Mouse (Mus musculus) heart, adult 11 months (tissue): ENCODE measurements around the gene Foxp1.

Source experiments
- DNase-seq: peaks from one replicate; pipeline ENCODE4 v3.0.0; 2022

Foxp1 gene

DNA sequence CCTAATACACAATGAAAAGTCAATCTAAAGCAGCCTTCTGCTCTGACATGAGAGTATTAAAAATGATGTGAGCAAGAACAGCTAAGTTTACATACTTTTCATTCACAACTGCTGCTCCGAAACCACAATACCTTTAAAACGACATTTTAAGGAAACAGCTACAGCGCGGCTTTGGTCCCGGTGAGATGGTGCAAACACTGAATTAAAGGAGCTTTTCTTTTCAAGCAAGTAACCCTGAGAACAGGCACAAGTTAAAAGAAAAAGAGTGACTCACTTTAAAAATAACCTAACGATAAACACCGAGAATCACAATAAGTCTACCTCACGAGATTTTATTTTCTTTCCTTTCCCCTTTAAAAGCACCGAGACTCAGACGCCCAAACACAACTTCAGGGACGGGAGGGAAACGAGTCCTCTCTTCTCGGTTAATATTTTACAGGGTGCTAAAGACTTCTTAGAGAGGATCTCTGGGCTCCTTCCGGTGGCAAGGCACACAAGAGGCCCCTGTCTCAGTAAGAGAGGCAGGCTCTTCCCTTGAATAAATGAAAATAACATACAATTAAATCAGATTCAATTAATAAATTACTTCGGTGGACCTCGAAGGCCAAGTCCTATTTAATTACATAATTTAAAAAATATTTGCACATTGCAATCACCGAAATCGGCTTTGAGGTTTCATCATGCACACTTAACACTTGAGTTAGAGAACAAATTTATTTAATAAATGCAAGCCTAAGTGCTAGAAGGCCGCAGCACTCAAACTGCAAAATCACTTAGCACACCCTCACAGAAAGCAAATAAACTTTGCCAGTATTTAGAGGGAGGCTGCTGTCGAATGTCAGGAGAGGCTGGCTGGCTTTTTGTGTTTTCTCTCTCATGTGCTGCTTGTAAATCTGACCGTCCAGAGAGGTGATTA, 246.9 kb downstream of the Foxp1 start:
- DNase-seq, result no peak

DNA sequence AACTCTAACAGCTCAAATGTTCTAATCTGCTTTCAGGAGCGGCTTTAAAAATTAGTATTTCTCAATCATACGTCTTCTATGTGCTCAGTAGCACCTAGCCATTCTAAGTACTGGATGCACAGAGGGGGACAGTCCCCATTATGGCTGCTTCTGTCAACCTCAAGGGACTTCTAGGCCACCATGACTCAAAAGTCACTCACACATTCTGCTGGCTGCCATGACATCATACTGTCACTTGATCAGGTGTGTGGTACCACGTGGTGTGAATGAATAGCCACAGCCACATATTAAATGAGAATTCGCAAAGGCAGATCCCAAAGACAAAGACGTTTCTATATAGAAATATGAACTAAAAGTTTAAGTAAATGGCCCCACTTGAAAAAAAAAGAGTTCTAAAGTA, 247.9 kb downstream of the Foxp1 start:
- no peak for DNase-seq

- DNase-seq, result no peak
Observed at GRCm38 (mm10) chr6:99274222-99274621, 248.3 kb downstream of the Foxp1 start.

GRCm38 (mm10) chr6:99273177-99273576, 249.3 kb downstream of the Foxp1 start:
- no peak for DNase-seq

DNA sequence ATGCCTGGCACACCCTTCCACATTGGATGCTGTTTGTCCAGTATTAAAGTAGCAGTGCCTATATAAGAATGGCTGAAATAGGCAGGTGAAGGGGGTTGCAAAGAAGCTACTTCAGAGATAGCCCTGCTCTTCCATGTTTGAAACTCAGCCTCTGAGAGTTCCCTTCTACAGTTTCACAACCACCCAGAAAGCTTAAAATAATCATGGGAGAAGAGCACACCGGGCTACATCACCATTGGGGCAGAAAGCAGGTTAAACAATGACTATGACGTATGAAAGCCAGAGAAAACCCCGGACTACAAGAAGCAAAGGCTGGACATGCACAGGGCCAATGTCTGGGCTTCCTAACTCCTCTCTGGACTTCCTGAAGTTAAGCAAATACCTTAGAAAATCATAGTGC, 250.3 kb downstream of the Foxp1 start:
- no peak for DNase-seq

- DNase-seq, result no peak
Observed at GRCm38 (mm10) chr6:99271741-99272140, 250.8 kb downstream of the Foxp1 start.

DNA sequence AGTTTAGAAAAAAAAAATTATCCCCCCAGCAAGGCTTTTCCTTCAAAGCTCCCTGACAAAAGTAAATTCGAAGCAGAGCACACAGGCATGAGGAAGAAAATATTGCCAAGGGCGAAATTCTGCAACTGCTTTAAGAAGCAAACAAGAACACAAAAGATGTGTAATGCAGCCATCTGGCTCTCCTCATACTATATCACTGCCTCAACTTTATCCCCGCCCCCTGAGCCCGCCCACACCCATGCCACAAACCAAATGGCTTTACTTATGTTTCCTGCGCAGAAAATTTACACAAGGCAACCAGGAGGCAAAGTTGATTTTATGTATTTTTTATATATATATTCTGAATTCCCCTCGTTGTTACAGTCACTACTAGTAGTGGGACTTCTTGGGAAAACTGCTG, 252.6 kb downstream of the Foxp1 start:
- DNase-seq, result no peak

DNA sequence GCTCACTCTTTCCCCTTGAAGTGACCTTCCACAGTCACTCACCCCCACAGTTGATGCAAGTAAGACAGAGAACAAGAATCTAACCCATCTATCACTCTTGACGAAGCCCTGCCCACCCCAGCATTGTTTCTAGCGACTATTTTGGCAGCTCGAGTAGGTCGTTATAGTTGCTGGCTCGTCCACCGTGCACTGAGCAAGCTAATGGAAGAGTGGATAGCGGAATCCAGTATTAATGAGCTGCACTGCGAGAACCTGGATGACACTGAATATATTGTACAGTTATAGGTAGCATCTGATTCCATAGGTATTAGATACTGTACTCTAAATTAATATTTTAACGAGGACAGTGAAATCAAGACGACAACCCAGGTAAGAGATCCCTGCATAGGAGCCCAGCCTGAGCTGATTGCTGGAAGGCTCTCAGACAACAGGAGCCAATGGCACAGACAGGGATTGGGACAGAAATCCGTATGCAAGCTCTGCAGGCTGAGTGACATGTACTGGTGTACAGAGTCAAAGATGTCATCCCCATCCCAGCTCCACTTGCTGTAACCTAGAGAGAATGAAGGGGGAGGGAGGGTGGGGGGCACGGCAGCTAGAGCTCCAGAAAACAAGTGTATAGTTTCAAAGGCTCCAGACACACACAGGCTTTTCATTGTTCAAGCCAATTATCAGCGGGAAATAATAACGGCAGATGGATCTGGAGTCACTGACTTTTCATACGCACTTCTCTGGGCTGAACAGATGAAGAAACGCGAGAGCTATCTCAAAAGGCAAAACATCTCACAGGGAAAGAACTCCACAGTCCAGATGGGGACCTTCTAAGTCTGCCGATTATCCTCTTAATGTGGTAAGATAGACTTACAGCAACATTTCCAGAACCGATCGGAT, 254.1 kb downstream of the Foxp1 start:
- no peak for DNase-seq

- peak; percentile 93 for DNase-seq
Observed at GRCm38 (mm10) chr6:99265945-99266656, 256.4 kb downstream of the Foxp1 start.

DNA sequence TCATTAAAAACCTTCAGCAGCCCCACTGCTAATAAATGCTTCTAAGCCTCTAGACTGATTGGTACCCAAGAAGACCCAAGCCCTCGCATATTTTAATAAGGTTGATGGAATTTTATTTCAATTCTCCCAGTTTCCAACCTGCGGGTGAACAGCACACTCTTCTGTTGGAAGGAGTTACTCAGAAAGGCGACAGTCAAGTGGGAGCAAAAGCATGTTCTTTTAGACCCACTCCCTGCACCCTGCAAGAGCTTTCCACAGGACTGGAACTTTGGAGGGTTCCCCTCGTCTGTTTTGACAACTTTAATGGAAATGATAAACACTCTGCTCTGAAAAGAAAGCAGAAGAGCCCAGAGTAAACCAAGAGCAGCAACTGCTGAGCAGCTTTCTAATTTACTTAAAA, 257.3 kb downstream of the Foxp1 start:
- DNase-seq, result no peak

DNA sequence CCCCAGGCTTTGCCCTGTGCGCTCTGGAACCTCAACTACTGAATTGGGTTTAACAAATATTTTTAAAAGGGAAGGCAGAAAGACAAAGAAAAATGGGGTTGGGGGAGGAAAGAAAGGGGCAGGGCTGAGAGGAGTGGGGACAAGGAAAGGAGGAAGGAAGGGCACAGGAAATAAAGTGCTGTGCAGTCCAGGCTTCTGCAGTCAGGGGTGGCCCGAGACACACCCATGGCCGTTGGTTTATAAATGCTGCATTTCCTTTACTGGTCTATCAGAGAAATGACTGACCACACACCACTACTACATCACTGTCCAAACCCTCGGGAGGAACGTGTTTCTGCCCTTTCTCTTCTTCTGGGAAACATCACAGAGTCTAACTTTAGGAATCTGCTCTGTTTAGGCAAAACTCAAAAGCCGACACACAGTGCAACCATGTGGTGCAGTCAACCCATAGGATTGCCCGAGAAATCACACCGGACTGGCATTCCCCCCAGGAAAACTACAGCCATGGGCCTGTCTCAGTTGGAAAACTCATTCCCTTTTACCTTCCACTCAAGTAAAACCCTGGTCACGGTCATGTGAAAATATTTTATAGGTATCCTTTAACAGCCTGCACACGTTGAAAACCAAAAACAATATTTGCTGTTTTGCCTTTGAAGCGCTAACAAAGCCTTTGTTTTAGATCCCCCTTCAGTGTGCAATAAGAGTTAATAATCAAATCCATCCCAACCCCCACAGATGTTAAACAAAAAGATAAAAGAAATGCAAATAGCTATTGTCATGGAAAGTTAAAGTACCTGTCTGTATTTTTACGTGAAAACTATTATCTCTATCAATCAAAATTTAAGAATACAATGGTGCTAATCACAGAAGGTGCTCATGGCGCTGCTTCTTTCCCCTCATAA, 258.1 kb downstream of the Foxp1 start:
- peak; percentile 88 for DNase-seq

GRCm38 (mm10) chr6:99263886-99264185, 258.7 kb downstream of the Foxp1 start:
- peak; percentile 93 for DNase-seq

- DNase-seq, result no peak
Observed at GRCm38 (mm10) chr6:99263061-99263885, 259.2 kb downstream of the Foxp1 start.

GRCm38 (mm10) chr6:99261737-99262130, 260.8 kb downstream of the Foxp1 start:
- DNase-seq, result no peak

- peak; percentile 89 for DNase-seq
Observed at GRCm38 (mm10) chr6:99260941-99261736, 261.4 kb downstream of the Foxp1 start.

DNA sequence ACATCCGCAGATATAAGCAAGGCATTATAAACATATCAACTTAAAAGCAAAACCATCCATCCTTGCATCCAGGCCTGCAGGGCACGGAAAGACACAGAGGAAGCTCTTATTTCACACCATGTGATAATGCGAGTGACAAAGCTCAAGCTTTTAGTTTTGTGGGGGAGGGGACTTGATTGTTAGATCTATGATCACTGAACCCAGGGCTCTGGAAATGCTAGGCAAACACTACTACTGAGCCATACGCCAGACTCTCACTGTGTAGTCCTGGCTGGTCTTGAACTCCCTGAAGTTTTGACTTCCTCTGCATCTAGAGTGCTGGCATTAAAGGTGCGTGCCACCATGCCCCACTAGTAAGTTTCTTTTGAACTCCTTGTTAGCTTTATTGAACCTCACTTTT, 264.2 kb downstream of the Foxp1 start:
- no peak for DNase-seq

GRCm38 (mm10) chr6:99257676-99258075, 264.8 kb downstream of the Foxp1 start:
- DNase-seq, result no peak

- no peak for DNase-seq
Observed at GRCm38 (mm10) chr6:99253331-99253730, 269.2 kb downstream of the Foxp1 start.

- no peak for DNase-seq
Observed at GRCm38 (mm10) chr6:99252816-99253215, 269.7 kb downstream of the Foxp1 start.

GRCm38 (mm10) chr6:99251924-99252323, 270.6 kb downstream of the Foxp1 start:
- no peak for DNase-seq
